Mouse (Mus musculus): Measurements from ENCODE around the gene Ugt1a9. TPM values are rescaled to one million over a fixed set of nuclear protein-coding genes. Genes with fewer than 3 reads are reported as not detected.
A peak's percentile ranks its signal among the peaks of the same experiment; 100 is the strongest.

The Ugt1a9 gene
- total and polyA plus RNA-seq, 3 experiments = 0.27 TPM; not detected in 2

- no peaks in the 10 kb centered on the region for H3K9me3 ChIP-seq (replicated peaks)
- TF ChIP-seq GATA2 (IDR thresholded peaks at IDR 0.05; ENCODE audit: borderline replicate concordance, low read depth, low read length) (no peak), TAL1 (conservative IDR thresholded peaks at IDR 0.05; ENCODE audit: low read depth, low read length) (no peak), GATA1 (IDR thresholded peaks at IDR 0.05; ENCODE audit: borderline replicate concordance, low read length) (no peak), CTCF (IDR thresholded peaks at IDR 0.05; ENCODE audit: low read depth, low read length) (no peak), POLR2AphosphoS5 (IDR thresholded peaks at IDR 0.05; ENCODE audit: insufficient replicate concordance, low read depth, low read length) (no peak)
- H3K27me3 ChIP-seq (ENCODE audit: insufficient read depth, low read length) = no peaks in the 10 kb centered on the region
- ATAC-seq (ENCODE audit: extremely low read depth, insufficient number of reproducible peaks, low FRiP score, poor library complexity, severe bottlenecking) (no peak), DNase-seq (ENCODE audit: low spot score) (no peak)
- H3K4me1 ChIP-seq (ENCODE audit: insufficient read depth, low read depth, low read length) = no peaks in the 10 kb centered on the region
- H3K36me3 ChIP-seq (replicated peaks) = no peaks in the 10 kb centered on the region
- no peak overlapping the region for H3K4me3 ChIP-seq (ENCODE audit: low read depth, low read length)
These were observed 155.1 kb downstream of the Ugt1a9 start for GRCm38 (mm10) chr1:88225741-88226140.

- Histone ChIP-seq H3K9me3 (replicated peaks) (no peaks in the 10 kb centered on the region), H3K4me3 (ENCODE audit: low read depth, low read length) (no peak within 1 kb of the TSS), H3K36me3 (replicated peaks) (no peaks in the 10 kb centered on the region), H3K4me1 (ENCODE audit: insufficient read depth, low read depth, low read length) (no peaks in the 10 kb centered on the region), H3K27me3 (ENCODE audit: insufficient read depth, low read length) (no peaks in the 10 kb centered on the region)
- TF ChIP-seq POLR2AphosphoS5 (IDR thresholded peaks at IDR 0.05; ENCODE audit: insufficient replicate concordance, low read depth, low read length) (no peak), GATA2 (IDR thresholded peaks at IDR 0.05; ENCODE audit: borderline replicate concordance, low read depth, low read length) (no peak), CTCF (IDR thresholded peaks at IDR 0.05; ENCODE audit: low read depth, low read length) (no peak), GATA1 (IDR thresholded peaks at IDR 0.05; ENCODE audit: borderline replicate concordance, low read length) (no peak), TAL1 (conservative IDR thresholded peaks at IDR 0.05; ENCODE audit: low read depth, low read length) (no peak)
- no peak for DNase-seq (ENCODE audit: low spot score)
- ATAC-seq (ENCODE audit: extremely low read depth, insufficient number of reproducible peaks, low FRiP score, poor library complexity, severe bottlenecking) = no peak
These were observed 156.2 kb downstream of the Ugt1a9 start, which contains the start of gene Mroh2a for GRCm38 (mm10) chr1:88226670-88227379. Gene Mroh2a, plus strand, starts transcription at chr1:88226986.

- no peaks in the 10 kb centered on the region for H3K9me3 ChIP-seq (replicated peaks)
- no peak for TF ChIP-seq TAL1 (conservative IDR thresholded peaks at IDR 0.05; ENCODE audit: low read depth, low read length)
- TF ChIP-seq CTCF (IDR thresholded peaks at IDR 0.05; ENCODE audit: low read depth, low read length) = no peak
- no peak for TF ChIP-seq GATA1 (IDR thresholded peaks at IDR 0.05; ENCODE audit: borderline replicate concordance, low read length)
- TF ChIP-seq POLR2AphosphoS5 (IDR thresholded peaks at IDR 0.05; ENCODE audit: insufficient replicate concordance, low read depth, low read length) = no peak
- TF ChIP-seq GATA2 (IDR thresholded peaks at IDR 0.05; ENCODE audit: borderline replicate concordance, low read depth, low read length) = no peak
- no peak for ATAC-seq (ENCODE audit: extremely low read depth, insufficient number of reproducible peaks, low FRiP score, poor library complexity, severe bottlenecking)
These were observed 156.9 kb downstream of the Ugt1a9 start for GRCm38 (mm10) chr1:88227482-88227881.

GRCm38 (mm10) chr1:88228121-88228520, 157.5 kb downstream of the Ugt1a9 start:
- ATAC-seq (ENCODE audit: extremely low read depth, insufficient number of reproducible peaks, low FRiP score, poor library complexity, severe bottlenecking) (no peak), DNase-seq (ENCODE audit: low spot score) (no peak)
- Histone ChIP-seq H3K27me3 (ENCODE audit: insufficient read depth, low read length) (no peaks in the 10 kb centered on the region), H3K4me1 (ENCODE audit: insufficient read depth, low read depth, low read length) (no peaks in the 10 kb centered on the region), H3K4me3 (ENCODE audit: low read depth, low read length) (no peak overlapping the region), H3K9me3 (replicated peaks) (no peaks in the 10 kb centered on the region), H3K36me3 (replicated peaks) (no peaks in the 10 kb centered on the region)
- TF ChIP-seq CTCF (IDR thresholded peaks at IDR 0.05; ENCODE audit: low read depth, low read length) (peak; percentile 2; the same call in 1 of the 2 replicates), GATA2 (IDR thresholded peaks at IDR 0.05; ENCODE audit: borderline replicate concordance, low read depth, low read length) (no peak), GATA1 (IDR thresholded peaks at IDR 0.05; ENCODE audit: borderline replicate concordance, low read length) (no peak)

More at GRCm38 (mm10) chr1:88227482-88227881, 156.9 kb downstream of the Ugt1a9 start:
- Histone ChIP-seq H3K36me3 (replicated peaks) (no peaks in the 10 kb centered on the region), H3K4me3 (ENCODE audit: low read depth, low read length) (no peak overlapping the region), H3K4me1 (ENCODE audit: insufficient read depth, low read depth, low read length) (no peaks in the 10 kb centered on the region), H3K27me3 (ENCODE audit: insufficient read depth, low read length) (no peaks in the 10 kb centered on the region)
- DNase-seq (ENCODE audit: low spot score) = no peak

- Histone ChIP-seq H3K27me3 (ENCODE audit: insufficient read depth, low read length) (no peaks in the 10 kb centered on the region), H3K4me1 (ENCODE audit: insufficient read depth, low read depth, low read length) (no peaks in the 10 kb centered on the region), H3K36me3 (replicated peaks) (no peaks in the 10 kb centered on the region), H3K4me3 (ENCODE audit: low read depth, low read length) (no peak overlapping the region), H3K9me3 (replicated peaks) (no peaks in the 10 kb centered on the region)
- TF ChIP-seq POLR2AphosphoS5 (IDR thresholded peaks at IDR 0.05; ENCODE audit: insufficient replicate concordance, low read depth, low read length) = no peak; the same call in 1 of the 2 replicates
- no peak for TF ChIP-seq GATA1 (IDR thresholded peaks at IDR 0.05; ENCODE audit: borderline replicate concordance, low read length)
- no peak for TF ChIP-seq TAL1 (conservative IDR thresholded peaks at IDR 0.05; ENCODE audit: low read depth, low read length)
- TF ChIP-seq CTCF (IDR thresholded peaks at IDR 0.05; ENCODE audit: low read depth, low read length) = no peak
- TF ChIP-seq GATA2 (IDR thresholded peaks at IDR 0.05; ENCODE audit: borderline replicate concordance, low read depth, low read length) = no peak
- no peak for ATAC-seq (ENCODE audit: extremely low read depth, insufficient number of reproducible peaks, low FRiP score, poor library complexity, severe bottlenecking)
- no peak for DNase-seq (ENCODE audit: low spot score)
These were observed 159.0 kb downstream of the Ugt1a9 start for GRCm38 (mm10) chr1:88229566-88229965.

GRCm38 (mm10) chr1:88229986-88230385, 159.4 kb downstream of the Ugt1a9 start:
- Histone ChIP-seq H3K4me1 (ENCODE audit: insufficient read depth, low read depth, low read length) (no peaks in the 10 kb centered on the region), H3K36me3 (replicated peaks) (no peaks in the 10 kb centered on the region), H3K9me3 (replicated peaks) (no peaks in the 10 kb centered on the region), H3K27me3 (ENCODE audit: insufficient read depth, low read length) (peaks cover 4% of the 10 kb centered on the region; the same call in 1 of the 2 replicates), H3K4me3 (ENCODE audit: low read depth, low read length) (no peak overlapping the region)
- ATAC-seq (ENCODE audit: extremely low read depth, insufficient number of reproducible peaks, low FRiP score, poor library complexity, severe bottlenecking) (no peak), DNase-seq (ENCODE audit: low spot score) (no peak)
- no peak for TF ChIP-seq TAL1 (conservative IDR thresholded peaks at IDR 0.05; ENCODE audit: low read depth, low read length)
- no peak for TF ChIP-seq GATA2 (IDR thresholded peaks at IDR 0.05; ENCODE audit: borderline replicate concordance, low read depth, low read length)
- no peak for TF ChIP-seq CTCF (IDR thresholded peaks at IDR 0.05; ENCODE audit: low read depth, low read length)
- TF ChIP-seq POLR2AphosphoS5 (IDR thresholded peaks at IDR 0.05; ENCODE audit: insufficient replicate concordance, low read depth, low read length) = 0 out of 2 replicates have a peak, but pooled peaks have one; percentile 29
